Mouse (Mus musculus) embryo, embryonic 10.5 days (tissue): ENCODE measurements at regions not wholly inside any gene's neighbourhood (a gene's known extent, or its start where the extent isn't known, plus 50 kb on each side); places are given as distances from the start of the nearest gene placed in this dataset.

Experiments
- DNase-seq: peaks from one replicate; pipeline ENCODE4 v3.0.0-alpha.2; 2015; ENCODE audit warnings: low spot score

- DNase-seq, result no peak
These were observed 1732.6 kb upstream of the Gm6569 start for GRCm38 (mm10) chr15:72101730-72102129.

- DNase-seq, result no peak
These were observed 1728.4 kb upstream of the Gm6569 start for GRCm38 (mm10) chr15:72105830-72106413.

- no peak for DNase-seq
These were observed 1723.8 kb upstream of the Gm6569 start for GRCm38 (mm10) chr15:72110520-72110919.

- no peak for DNase-seq
These were observed 1717.6 kb upstream of the Gm6569 start for GRCm38 (mm10) chr15:72116772-72117171.

GRCm38 (mm10) chr15:72134226-72134625 is 1700.1 kb upstream of the Gm6569 start:
- no peak for DNase-seq

GRCm38 (mm10) chr15:72135992-72136617 is 1698.3 kb upstream of the Gm6569 start:
- DNase-seq, result no peak

GRCm38 (mm10) chr15:72140122-72140521 is 1694.2 kb upstream of the Gm6569 start:
- no peak for DNase-seq

- no peak for DNase-seq
These were observed 1683.8 kb upstream of the Gm6569 start for GRCm38 (mm10) chr15:72150581-72150980.

GRCm38 (mm10) chr15:72158505-72158904 is 1675.9 kb upstream of the Gm6569 start:
- DNase-seq, result no peak

GRCm38 (mm10) chr15:72200861-72201260 is 1633.5 kb upstream of the Gm6569 start:
- peak; percentile 78 for DNase-seq

- DNase-seq, result no peak
These were observed 1632.6 kb upstream of the Gm6569 start for GRCm38 (mm10) chr15:72201791-72202190.

- DNase-seq, result no peak
These were observed 1629.0 kb upstream of the Gm6569 start for GRCm38 (mm10) chr15:72205240-72205799.

- peak; percentile 79 for DNase-seq
These were observed 1628.4 kb upstream of the Gm6569 start for GRCm38 (mm10) chr15:72205950-72206349.

GRCm38 (mm10) chr15:72207589-72207988 is 1626.8 kb upstream of the Gm6569 start:
- DNase-seq, result no peak

- DNase-seq, result no peak
These were observed 1626.3 kb upstream of the Gm6569 start for GRCm38 (mm10) chr15:72208076-72208475.

GRCm38 (mm10) chr15:72208973-72209372 is 1625.4 kb upstream of the Gm6569 start:
- no peak for DNase-seq

- no peak for DNase-seq
These were observed 1616.6 kb upstream of the Gm6569 start for GRCm38 (mm10) chr15:72217731-72218130.

- DNase-seq, result no peak
These were observed 1614.4 kb upstream of the Gm6569 start for GRCm38 (mm10) chr15:72219985-72220384.

- no peak for DNase-seq
These were observed 1613.6 kb upstream of the Gm6569 start for GRCm38 (mm10) chr15:72220786-72221185.

- DNase-seq, result no peak
These were observed 1602.0 kb upstream of the Gm6569 start for GRCm38 (mm10) chr15:72232355-72232754.

GRCm38 (mm10) chr15:72264619-72265018 is 1569.7 kb upstream of the Gm6569 start:
- peak; percentile 2 for DNase-seq

GRCm38 (mm10) chr15:72283846-72284245 is 1550.5 kb upstream of the Gm6569 start:
- DNase-seq, result no peak

- no peak for DNase-seq
These were observed 1537.7 kb upstream of the Gm6569 start for GRCm38 (mm10) chr15:72296648-72297047.

GRCm38 (mm10) chr15:72312417-72312816 is 1521.9 kb upstream of the Gm6569 start:
- no peak for DNase-seq
